Mouse (Mus musculus) midbrain, embryonic 16.5 days (tissue): ENCODE results near the gene Fry. TPM values are rescaled to one million over a fixed set of nuclear protein-coding genes. Genes with fewer than 3 reads are reported as not detected.

Experiments used
- ATAC-seq: fragments of 200-750 bp; cut with Nextera tagmentation; 2 replicates; pipeline ENCODE4 v1.8.0; 2017; ENCODE audit warnings: moderate TSS enrichment
- H3K27ac ChIP-seq: fragments of 300-500 bp; sonication (generic); 2 replicates; pipeline ENCODE4 v1.5.1; 2014; ENCODE audit warnings: mild to moderate bottlenecking, low read length, mixed read lengths
- H3K27me3 ChIP-seq: fragments of 300-500 bp; sonication (generic); 2 replicates; pipeline ENCODE4 v1.6.1; 2014; ENCODE audit warnings: low read depth, low read length, mixed read lengths; ENCODE audit not compliant: control insufficient read depth, insufficient read depth
- H3K36me3 ChIP-seq: fragments of 300-500 bp; sonication (generic); 2 replicates; pipeline ENCODE4 v1.6.1; 2014; ENCODE audit warnings: mild to moderate bottlenecking, low read length, moderate library complexity, mixed read lengths; ENCODE audit not compliant: control insufficient read depth, insufficient read depth
- H3K4me1 ChIP-seq: fragments of 300-500 bp; sonication (generic); 2 replicates; pipeline ENCODE4 v1.6.1; 2014; ENCODE audit warnings: mild to moderate bottlenecking, low read length, mixed read lengths; ENCODE audit not compliant: control insufficient read depth, insufficient read depth
- H3K4me2 ChIP-seq: fragments of 300-500 bp; sonication (generic); 2 replicates; pipeline ENCODE4 v1.6.1; 2014; ENCODE audit warnings: mild to moderate bottlenecking, low read length, mixed read lengths
- H3K4me3 ChIP-seq: fragments of 300-500 bp; sonication (generic); 2 replicates; pipeline ENCODE4 v1.5.1; 2014; ENCODE audit warnings: low read depth, mild to moderate bottlenecking, low read length, moderate library complexity, mixed read lengths
- H3K9ac ChIP-seq: fragments of 300-500 bp; sonication (generic); 2 replicates; pipeline ENCODE4 v1.6.1; 2014; ENCODE audit warnings: low read depth, low read length, mixed read lengths
- H3K9me3 ChIP-seq: fragments of 300-500 bp; sonication (generic); replicated peaks from 2 replicates; pipeline ENCODE4 v1.6.1; 2014; ENCODE audit warnings: mild to moderate bottlenecking, low read length, mixed read lengths; ENCODE audit not compliant: control insufficient read depth, poor library complexity, severe bottlenecking
- WGBS: fragments of 180-500 bp; shearing (Covaris S2); extraction: QIAGEN DNeasy Blood & Tissue Kit; methylation state at CpG from one replicate; pipeline ENCODE4 v1.1.7; 2014; 5-methylcytosine and 5-hydroxymethylcytosine counted together
- polyA plus RNA-seq: library from polyadenylated mRNA; unstranded; fragments of >200 nt; fragmentation: Nextera tagmentation; extraction: Ambion mirVana; gene quantifications from 2 replicates; pipeline ENCODE4 v1.2.1, GENCODE M21; 2015

The Fry gene
- polyA plus RNA-seq, 1 experiment from 2014 or later, result 64.1 TPM

DNA sequence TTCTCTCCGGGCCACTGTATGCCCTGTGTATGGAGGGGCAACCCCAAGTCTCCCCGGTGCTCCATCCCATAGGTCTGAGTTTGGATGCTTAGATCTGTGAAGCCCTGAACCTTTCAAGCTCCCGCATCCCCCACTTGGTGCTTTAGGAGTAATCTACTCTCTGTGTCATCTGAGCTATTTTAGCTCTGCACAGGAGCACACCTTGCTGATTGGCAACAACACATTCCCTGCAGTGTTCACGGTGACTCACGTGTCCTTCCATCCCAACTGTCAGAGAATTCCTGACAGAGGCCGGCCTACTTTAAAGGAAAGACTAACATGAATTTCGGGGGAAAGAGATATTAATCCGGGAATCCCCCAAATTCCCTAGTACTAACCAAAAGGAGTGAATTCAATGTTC, 2.2 kb downstream of the Fry start:
- Histone ChIP-seq H3K9ac (no peak overlapping the region), H3K4me3 (no peak overlapping the region), H3K4me2 (no peak overlapping the region), H3K36me3 (no peaks in the 10 kb centered on the region), H3K27me3 (no peaks in the 10 kb centered on the region), H3K9me3 (no peaks in the 10 kb centered on the region), H3K4me1 (no peaks in the 10 kb centered on the region; the same call in 1 of the 2 replicates), H3K27ac (no peak overlapping the region)
- WGBS, result 92% methylated on average over 8 of the region's 8 CpGs
- ATAC-seq, result no peak

DNA sequence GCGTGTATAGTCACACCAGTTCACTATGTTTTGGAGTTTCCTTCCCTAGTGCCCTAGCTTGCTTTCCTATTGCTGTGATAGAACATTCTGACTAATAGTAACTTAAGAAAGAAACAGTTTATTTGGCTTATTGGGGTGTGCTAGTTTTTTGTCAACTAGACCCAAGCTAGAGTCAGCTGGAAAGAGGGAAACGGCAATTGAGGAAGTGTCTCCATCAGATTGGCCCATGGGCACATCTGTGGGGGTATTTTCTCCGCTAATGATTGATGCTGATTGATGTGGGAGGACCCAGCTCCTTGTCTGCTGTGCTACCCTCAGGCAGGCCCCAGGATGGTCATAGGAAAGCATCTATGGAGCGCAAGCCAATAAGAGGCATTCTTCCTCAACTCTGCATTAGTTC, 3.6 kb downstream of the Fry start:
- Histone ChIP-seq H3K9me3 (no peaks in the 10 kb centered on the region), H3K9ac (no peak overlapping the region), H3K4me2 (no peak overlapping the region), H3K36me3 (no peaks in the 10 kb centered on the region), H3K27ac (no peak overlapping the region), H3K4me1 (no peaks in the 10 kb centered on the region; the same call in 1 of the 2 replicates), H3K27me3 (no peaks in the 10 kb centered on the region), H3K4me3 (no peak overlapping the region)
- 89% methylated on average over 4 of the region's 4 CpGs for WGBS
- ATAC-seq, result no peak

DNA sequence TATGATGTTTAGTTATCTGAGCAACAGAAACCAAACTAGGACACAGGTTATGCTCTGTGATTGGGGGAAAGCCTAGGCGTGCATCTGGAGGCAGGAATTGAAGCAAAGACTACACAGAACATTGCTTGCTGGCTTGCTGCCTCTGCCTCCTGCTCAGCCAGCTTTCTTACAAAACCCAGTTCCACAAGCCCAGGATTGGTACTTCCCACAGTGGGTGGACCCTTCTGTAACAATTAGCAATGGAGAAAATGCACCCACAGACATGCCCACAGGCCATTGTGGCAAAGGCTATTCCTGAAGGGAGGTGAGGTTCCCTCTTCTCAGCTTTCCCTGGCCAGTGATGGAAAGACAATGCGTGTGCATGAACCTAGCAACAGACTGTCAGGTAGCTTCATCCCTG, 4.1 kb downstream of the Fry start:
- 86% methylated on average over 2 of the region's 2 CpGs for WGBS
- Histone ChIP-seq H3K9me3 (no peaks in the 10 kb centered on the region), H3K27me3 (no peaks in the 10 kb centered on the region), H3K4me3 (no peak overlapping the region), H3K9ac (no peak overlapping the region), H3K36me3 (no peaks in the 10 kb centered on the region), H3K4me2 (no peak overlapping the region), H3K27ac (no peak overlapping the region), H3K4me1 (no peaks in the 10 kb centered on the region; the same call in 1 of the 2 replicates)
- no peak for ATAC-seq

DNA sequence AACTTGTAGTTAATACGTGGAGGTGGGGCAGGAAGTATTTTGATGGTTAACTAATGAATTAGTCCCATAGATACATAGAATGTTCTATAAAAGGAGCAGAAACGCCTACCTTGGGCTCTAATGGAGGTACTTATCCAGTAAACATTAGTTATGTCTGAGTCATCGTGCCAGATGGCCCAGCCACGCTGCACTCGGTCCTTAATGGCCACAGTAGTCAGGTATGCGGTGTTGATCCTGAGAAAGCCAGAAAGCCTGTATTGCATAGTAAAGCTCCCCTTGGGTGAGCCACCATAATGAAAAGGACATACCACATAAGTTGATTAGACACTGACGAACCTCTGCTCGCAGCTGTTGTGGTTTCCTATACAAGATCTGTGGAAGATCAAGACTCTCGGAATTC, 7.5 kb downstream of the Fry start:
- Histone ChIP-seq H3K4me2 (no peak overlapping the region), H3K9me3 (no peaks in the 10 kb centered on the region), H3K4me1 (0 out of 2 replicates have a peak, but pooled peaks cover 2% of the 10 kb centered on the region), H3K9ac (no peak overlapping the region), H3K36me3 (no peaks in the 10 kb centered on the region), H3K4me3 (no peak overlapping the region), H3K27ac (no peak overlapping the region), H3K27me3 (no peaks in the 10 kb centered on the region)
- ATAC-seq, result no peak
- 92% methylated on average over 9 of the region's 9 CpGs for WGBS

DNA sequence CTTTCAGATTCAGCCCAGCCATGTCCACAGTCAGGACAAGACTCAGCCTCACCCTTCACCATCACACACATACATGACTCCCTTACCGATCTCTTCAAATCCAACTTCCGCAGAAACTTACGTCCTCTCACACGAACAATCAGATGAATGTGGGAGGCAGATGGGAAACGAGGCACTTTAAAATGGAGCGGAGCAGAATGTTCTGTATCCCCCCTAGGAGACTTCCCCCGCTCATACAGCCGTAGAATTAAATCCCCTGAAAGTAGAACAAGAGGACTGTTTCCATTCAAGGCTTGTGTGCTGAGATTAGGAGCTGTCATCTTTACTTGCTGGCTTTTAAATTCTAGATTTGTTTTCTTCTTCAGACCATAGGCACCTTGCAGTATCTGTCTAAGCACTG, 10.0 kb downstream of the Fry start:
- H3K4me3 ChIP-seq, result no peak overlapping the region
- H3K27me3 ChIP-seq, result no peaks in the 10 kb centered on the region
- H3K4me1 ChIP-seq, result 0 out of 2 replicates have a peak, but pooled peaks cover 2% of the 10 kb centered on the region
- no peak overlapping the region for H3K27ac ChIP-seq
- no peak for ATAC-seq
- no peaks in the 10 kb centered on the region for H3K9me3 ChIP-seq
- H3K4me2 ChIP-seq, result no peak overlapping the region
- no peaks in the 10 kb centered on the region for H3K36me3 ChIP-seq
- no peak overlapping the region for H3K9ac ChIP-seq
- WGBS, result 67% methylated on average over 8 of the region's 8 CpGs

DNA sequence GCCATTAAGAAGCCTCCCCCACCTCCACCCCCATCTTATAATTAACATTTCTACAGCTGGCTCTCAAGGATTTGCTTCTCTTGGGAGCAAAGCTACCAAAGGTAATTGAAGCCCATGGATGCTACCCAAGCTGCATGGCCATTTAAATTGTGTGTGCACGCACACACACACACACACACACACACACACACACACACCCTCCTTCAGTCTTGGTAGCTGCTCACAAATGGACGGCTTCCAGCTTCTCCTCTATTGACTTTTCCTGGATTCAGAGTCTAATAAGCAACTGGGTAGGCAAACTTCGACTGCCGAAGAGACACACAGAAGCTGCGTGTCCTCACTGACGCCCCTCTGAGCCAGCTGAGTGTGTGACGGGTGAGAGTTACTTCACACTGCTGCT, 11.7 kb downstream of the Fry start:
- H3K9ac ChIP-seq, result no peak overlapping the region
- no peak overlapping the region for H3K27ac ChIP-seq
- ATAC-seq, result no peak
- no peaks in the 10 kb centered on the region for H3K36me3 ChIP-seq
- H3K4me2 ChIP-seq, result no peak overlapping the region
- 70% methylated on average over 7 of the region's 7 CpGs for WGBS
- no peaks in the 10 kb centered on the region for H3K27me3 ChIP-seq
- no peaks in the 10 kb centered on the region for H3K9me3 ChIP-seq
- H3K4me1 ChIP-seq, result 0 out of 2 replicates have a peak, but pooled peaks cover 2% of the 10 kb centered on the region
- H3K4me3 ChIP-seq, result no peak overlapping the region

DNA sequence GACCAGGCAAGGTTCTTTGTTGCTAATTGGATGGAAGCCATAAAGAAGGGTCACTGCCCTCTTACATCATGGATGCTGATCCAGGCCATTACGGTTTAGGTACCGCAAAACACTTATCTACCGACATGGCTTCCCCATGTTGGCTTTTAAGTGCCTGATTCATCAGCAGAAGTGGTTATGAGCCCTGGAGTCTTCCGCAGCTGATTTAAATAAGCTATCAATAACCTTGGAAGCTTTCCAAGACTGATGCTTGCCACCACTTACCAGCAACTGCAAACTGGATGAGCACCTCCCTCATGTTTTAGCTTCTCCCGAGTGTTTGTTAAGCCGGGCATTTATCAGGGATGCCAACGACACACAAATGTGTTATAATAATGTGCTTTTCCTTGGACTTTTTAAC, 12.7 kb downstream of the Fry start:
- H3K9me3 ChIP-seq, result no peaks in the 10 kb centered on the region
- H3K4me2 ChIP-seq, result no peak overlapping the region
- WGBS, result 59% methylated on average over 7 of the region's 7 CpGs
- H3K27me3 ChIP-seq, result no peaks in the 10 kb centered on the region
- no peak overlapping the region for H3K4me3 ChIP-seq
- no peaks in the 10 kb centered on the region for H3K36me3 ChIP-seq
- H3K27ac ChIP-seq, result no peak overlapping the region
- ATAC-seq, result no peak
- no peak overlapping the region for H3K9ac ChIP-seq
- 0 out of 2 replicates have a peak, but pooled peaks cover 2% of the 10 kb centered on the region for H3K4me1 ChIP-seq

DNA sequence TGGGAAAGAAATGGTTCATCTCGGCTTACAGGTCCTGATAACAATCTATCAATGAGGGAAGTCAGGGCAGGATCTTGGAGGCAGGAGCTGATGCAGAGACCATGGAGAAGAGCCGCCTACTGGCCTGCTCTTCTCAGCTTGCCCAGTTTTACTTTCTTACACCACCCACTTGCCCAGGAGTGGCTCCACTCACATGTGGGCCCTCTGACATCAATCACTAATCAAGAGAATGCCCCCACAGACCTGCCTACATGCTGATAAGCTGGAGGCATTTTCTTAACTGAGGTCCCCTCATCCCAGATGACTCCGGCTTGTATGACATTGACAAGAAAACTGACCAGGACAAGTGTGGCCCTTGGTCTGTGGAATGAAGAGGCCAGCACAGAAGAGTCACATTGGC, 16.2 kb downstream of the Fry start:
- Histone ChIP-seq H3K4me2 (no peak overlapping the region), H3K36me3 (no peaks in the 10 kb centered on the region), H3K9ac (no peak overlapping the region), H3K9me3 (no peaks in the 10 kb centered on the region), H3K4me3 (no peak overlapping the region), H3K4me1 (0 out of 2 replicates have a peak, but pooled peaks cover 2% of the 10 kb centered on the region), H3K27ac (no peak overlapping the region), H3K27me3 (no peaks in the 10 kb centered on the region)
- 94% methylated on average over 3 of the region's 3 CpGs for WGBS
- ATAC-seq, result no peak

DNA sequence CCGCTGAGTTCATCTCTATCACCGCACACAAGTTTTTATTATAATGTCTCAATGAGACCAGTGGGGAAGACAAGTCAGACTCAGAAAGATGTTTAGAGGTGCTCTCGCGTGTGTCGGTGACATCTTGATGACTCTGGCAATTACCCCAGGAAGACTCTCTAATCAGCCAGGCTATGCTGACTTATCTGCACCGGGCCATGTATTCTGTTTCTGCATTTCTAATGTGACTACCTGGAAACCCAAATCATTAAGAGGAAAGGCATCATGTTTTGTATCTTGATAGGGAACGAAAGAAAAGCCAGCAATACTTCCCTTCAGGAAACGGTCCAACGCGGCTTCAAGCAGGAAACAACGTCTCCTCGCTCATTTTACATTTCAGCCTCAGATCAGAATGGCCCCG, 17.1 kb downstream of the Fry start:
- no peak overlapping the region for H3K4me3 ChIP-seq
- WGBS, result 85% methylated on average over 13 of the region's 13 CpGs
- H3K9ac ChIP-seq, result no peak overlapping the region
- H3K9me3 ChIP-seq, result no peaks in the 10 kb centered on the region
- no peaks in the 10 kb centered on the region for H3K4me1 ChIP-seq
- no peak overlapping the region for H3K4me2 ChIP-seq
- H3K27me3 ChIP-seq, result no peaks in the 10 kb centered on the region
- ATAC-seq, result no peak
- no peak overlapping the region for H3K27ac ChIP-seq
- no peaks in the 10 kb centered on the region for H3K36me3 ChIP-seq
